Mouse (Mus musculus) forebrain, embryonic 10.5 days (tissue): ENCODE data around the gene Gpatch8. TPM values are rescaled to one million over a fixed set of nuclear protein-coding genes. Genes with fewer than 3 reads are reported as not detected.
A peak's percentile ranks its signal among the peaks of the same experiment; 100 is the strongest.

Source experiments
- DNase-seq: peaks from one replicate; pipeline ENCODE4 v3.0.0-alpha.2; 2017; ENCODE audit warnings: low spot score; ENCODE audit errors: extremely low spot score
- H3K27ac ChIP-seq: fragments of 300-500 bp; sonication (generic); 2 replicates; pipeline ENCODE4 v1.5.1; 2016; ENCODE audit warnings: mild to moderate bottlenecking
- H3K27me3 ChIP-seq: fragments of 300-500 bp; sonication (generic); 2 replicates; pipeline ENCODE4 v1.6.1; 2016; ENCODE audit warnings: mild to moderate bottlenecking; ENCODE audit not compliant: poor library complexity, severe bottlenecking
- H3K36me3 ChIP-seq: fragments of 300-500 bp; sonication (generic); replicated peaks from 2 replicates; pipeline ENCODE4 v1.6.1; 2016; ENCODE audit warnings: mild to moderate bottlenecking, moderate library complexity
- H3K4me1 ChIP-seq: fragments of 300-500 bp; sonication (generic); 2 replicates; pipeline ENCODE4 v1.6.1; 2016
- H3K4me3 ChIP-seq: fragments of 300-500 bp; sonication (generic); 2 replicates; pipeline ENCODE4 v1.5.1; 2016; ENCODE audit warnings: mild to moderate bottlenecking, moderate library complexity
- H3K9me3 ChIP-seq: fragments of 300-500 bp; sonication (generic); 2 replicates; pipeline ENCODE4 v1.6.1; 2016; ENCODE audit warnings: mild to moderate bottlenecking, moderate library complexity
- whole genome bisulfite sequencing: fragments of 180-500 bp; shearing (Covaris S2); methylation state at CpG from one replicate; pipeline ENCODE4 v1.1.7; 2016; 5-methylcytosine and 5-hydroxymethylcytosine counted together
- polyA plus RNA-seq: library from polyadenylated mRNA; unstranded; fragments of >200 nt; fragmentation: Nextera tagmentation; extraction: Ambion mirVana; gene quantifications from 2 replicates; pipeline ENCODE4 v1.2.1, GENCODE M21; 2016

Gpatch8 gene
- polyA plus RNA-seq, 1 experiment from 2014 or later: 58.7 TPM

DNA sequence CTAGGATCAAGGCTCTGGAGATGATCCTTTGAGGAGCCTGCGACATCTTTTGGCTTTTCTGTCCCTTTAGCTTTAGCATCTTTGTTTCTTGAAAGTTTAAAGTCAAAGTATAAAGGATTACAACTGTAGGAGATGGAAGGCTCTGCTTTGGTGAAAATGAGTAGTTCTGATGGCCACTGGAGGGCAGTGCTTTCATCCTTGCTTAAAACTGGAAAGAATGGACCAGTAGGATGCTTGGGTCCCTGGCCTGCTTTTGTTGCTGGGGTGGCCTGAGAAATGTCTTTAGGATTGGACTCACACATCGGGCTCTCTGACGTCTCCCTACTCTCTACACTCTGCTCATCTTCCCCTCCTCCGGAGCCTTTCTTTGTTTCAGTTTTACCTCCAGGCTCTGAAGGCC lies 75.3 kb downstream of the Gpatch8 start:
- no peak overlapping the region for H3K27ac ChIP-seq
- WGBS: 89% methylated on average over 4 of the region's 4 CpGs
- peaks cover 93% of the 10 kb centered on the region for H3K36me3 ChIP-seq
- H3K27me3 ChIP-seq: no peaks in the 10 kb centered on the region
- H3K4me1 ChIP-seq: no peaks in the 10 kb centered on the region
- no peaks in the 10 kb centered on the region for H3K9me3 ChIP-seq
- no peak overlapping the region for H3K4me3 ChIP-seq
- no peak for DNase-seq

DNA sequence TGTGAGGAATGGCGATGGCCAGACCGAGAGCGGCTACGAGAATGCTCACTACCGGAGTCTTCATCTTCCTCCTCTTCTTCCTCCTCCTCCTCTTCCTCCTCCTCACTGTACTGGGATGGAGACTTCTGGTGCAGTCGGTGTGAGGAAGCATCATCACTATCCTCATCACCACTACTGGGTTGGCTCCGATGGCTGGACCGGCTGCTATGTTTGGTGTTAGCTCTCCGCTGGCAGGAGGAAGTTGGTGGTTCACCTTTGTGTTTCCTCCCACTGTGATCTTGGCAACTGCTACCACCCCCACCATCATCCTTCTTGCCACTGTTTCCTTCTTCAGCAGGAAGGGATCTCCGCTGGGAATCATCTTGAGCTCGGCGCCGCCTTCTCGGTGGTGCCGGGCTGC lies 76.1 kb downstream of the Gpatch8 start:
- H3K9me3 ChIP-seq: no peaks in the 10 kb centered on the region
- no peaks in the 10 kb centered on the region for H3K27me3 ChIP-seq
- peaks cover 92% of the 10 kb centered on the region for H3K36me3 ChIP-seq
- H3K4me3 ChIP-seq: no peak overlapping the region
- H3K27ac ChIP-seq: no peak overlapping the region
- H3K4me1 ChIP-seq: no peaks in the 10 kb centered on the region
- DNase-seq: no peak
- 98% methylated on average over 15 of the region's 15 CpGs for WGBS

DNA sequence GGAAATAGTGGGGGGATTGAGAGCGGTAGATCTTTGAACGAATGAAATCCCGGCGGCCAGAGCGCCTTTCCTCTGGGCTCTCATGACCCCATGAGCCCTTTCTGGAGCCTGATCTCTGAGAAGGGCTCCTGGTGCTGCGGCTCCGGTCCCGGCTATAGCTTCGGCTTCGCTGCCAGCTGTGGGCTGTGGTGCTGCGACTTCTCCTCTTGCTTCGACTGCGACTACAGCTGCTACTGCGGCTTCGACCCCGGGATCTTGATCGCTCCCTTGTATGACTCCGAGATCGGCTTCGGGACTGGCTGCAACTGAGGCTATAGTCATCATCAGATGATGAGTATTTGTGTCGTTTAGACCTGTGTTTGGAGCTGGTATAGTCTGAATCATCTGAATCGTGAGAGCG lies 76.6 kb downstream of the Gpatch8 start:
- Histone ChIP-seq H3K36me3 (peaks cover 91% of the 10 kb centered on the region), H3K4me1 (no peaks in the 10 kb centered on the region), H3K9me3 (no peaks in the 10 kb centered on the region), H3K27me3 (no peaks in the 10 kb centered on the region), H3K27ac (no peak overlapping the region), H3K4me3 (no peak overlapping the region)
- WGBS: 94% methylated on average over 23 of the region's 23 CpGs
- no peak for DNase-seq

DNA sequence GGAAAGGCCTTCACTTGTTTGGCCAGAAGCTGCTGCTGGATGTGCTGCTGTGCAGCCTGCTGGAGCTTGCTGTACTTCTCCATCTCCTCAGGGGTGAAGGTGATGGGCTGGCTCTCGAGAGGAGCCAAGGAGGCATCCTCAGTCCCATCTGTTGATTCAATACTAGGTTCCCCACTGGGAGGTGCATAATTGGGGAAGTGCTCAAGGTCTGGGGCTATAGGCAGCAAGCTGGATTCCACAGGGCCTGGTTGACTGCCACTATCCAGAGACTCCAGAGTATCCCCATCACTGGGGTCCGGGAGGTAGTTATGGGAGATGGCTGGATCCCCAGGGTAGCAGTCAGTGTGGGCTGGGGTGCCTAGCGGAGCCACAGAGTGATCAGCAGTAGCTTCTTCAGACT lies 77.5 kb downstream of the Gpatch8 start:
- H3K36me3 ChIP-seq: peaks cover 93% of the 10 kb centered on the region

DNA sequence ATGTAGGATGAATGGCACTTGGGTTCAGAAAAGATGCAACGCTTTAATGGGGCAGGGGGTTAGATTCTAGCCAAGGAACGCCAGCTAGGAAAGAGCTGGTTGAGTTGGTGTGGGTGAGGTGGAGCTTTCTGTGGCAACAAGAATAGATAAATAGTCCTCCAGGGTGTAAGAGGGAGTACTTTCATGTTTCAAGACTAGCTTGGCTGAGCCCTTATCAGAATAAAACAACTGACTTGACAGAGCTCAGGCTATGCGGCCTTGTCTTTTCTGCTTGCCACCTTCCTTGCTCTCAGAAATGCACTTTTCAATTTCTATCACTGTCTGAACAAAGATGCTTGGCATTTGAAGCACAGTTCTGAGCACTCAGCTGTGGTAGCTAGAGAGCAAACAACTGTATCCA lies 81.2 kb downstream of the Gpatch8 start:
- no peak for DNase-seq
- Histone ChIP-seq H3K27me3 (peaks cover 1% of the 10 kb centered on the region; the same call in 1 of the 2 replicates), H3K4me3 (no peak overlapping the region), H3K9me3 (no peaks in the 10 kb centered on the region), H3K36me3 (peaks cover 59% of the 10 kb centered on the region), H3K27ac (no peak overlapping the region), H3K4me1 (no peaks in the 10 kb centered on the region)
- WGBS: 92% methylated on average over 3 of the region's 3 CpGs

More for the DNA sequence above, 77.5 kb downstream of the Gpatch8 start:
- H3K4me1 ChIP-seq: no peaks in the 10 kb centered on the region
- no peak overlapping the region for H3K4me3 ChIP-seq
- 88% methylated on average over 3 of the region's 3 CpGs for WGBS
- H3K27me3 ChIP-seq: no peaks in the 10 kb centered on the region
- no peaks in the 10 kb centered on the region for H3K9me3 ChIP-seq
- DNase-seq: no peak
- H3K27ac ChIP-seq: no peak overlapping the region

DNA sequence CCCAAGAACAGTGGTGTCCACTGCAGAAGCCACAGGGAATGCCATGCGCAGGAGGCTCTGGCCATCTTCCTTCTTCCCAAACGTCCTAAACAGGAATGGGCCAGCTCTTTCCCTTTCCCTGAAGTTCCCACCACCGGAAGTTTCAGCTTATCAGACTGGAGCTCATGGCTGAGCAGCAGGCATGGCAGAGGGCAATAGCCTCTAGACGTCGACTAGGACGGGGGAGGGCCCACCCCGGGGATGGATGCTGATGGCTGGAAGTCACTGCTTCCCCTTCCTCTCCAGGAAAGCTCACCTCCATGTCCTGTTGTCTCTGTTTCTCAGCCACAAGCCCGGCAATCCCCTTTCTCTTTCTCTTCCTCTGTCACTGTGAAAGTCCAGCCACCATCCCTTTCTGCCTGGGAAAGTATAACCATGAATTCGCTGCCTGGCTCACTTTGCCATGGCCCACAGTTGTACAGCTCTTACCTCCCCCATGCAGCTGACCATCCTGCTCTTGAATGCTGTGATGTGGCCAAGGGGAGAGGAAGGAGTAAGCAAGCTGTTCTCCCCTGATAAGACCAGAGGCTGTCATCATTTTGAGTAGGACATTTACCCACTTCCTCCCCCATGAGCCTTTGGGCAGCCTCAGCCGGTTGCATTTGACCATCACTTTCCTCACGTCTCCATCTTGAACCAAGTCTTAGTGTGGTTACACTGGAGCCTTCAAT lies 86.4 kb downstream of the Gpatch8 start, which contains the start of gene Itga2b:
Gene Itga2b (minus strand): TSS at position 475 of the 710 bp plus-strand sequence.
- DNase-seq: no peak
- WGBS: 71% methylated on average over 11 of the region's 11 CpGs
- Histone ChIP-seq H3K4me1 (peaks cover 29% of the 10 kb centered on the region), H3K27ac (0 out of 2 replicates have a peak within 1 kb of the TSS, but pooled peaks have one; percentile 20), H3K4me3 (peak within 1 kb of the TSS; percentile 1; the same call in 1 of the 2 replicates), H3K27me3 (peaks cover 51% of the 10 kb centered on the region), H3K9me3 (no peaks in the 10 kb centered on the region), H3K36me3 (peaks cover 12% of the 10 kb centered on the region)

DNA sequence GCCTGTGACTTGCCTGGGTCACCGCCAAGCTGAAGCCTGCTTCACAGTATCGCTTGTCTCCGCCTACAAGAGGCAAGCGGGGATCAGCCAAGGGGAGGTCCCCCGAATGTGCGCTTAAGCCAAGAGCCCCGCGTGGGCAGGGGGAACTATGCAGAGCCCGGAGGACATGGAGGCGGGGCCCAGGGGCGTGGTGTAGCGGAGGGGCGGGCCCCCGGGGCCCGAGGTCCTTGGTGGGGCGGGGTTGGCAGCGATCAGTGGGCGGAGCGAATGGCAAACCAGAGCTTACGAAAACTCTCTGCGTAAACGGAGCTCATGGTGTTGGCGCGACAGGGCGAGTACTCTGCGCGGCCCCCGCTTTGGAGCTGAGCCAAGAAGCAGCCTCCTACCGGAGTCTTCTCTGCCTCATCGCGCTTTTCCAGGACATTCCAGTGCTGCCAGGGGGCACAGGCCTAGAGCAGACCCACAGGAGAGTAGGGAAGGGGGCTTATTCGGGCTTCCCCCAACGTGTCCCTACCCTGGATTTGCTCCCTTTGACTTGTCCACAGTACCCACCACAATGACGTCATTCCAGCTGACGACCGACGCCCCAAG lies 89.1 kb downstream of the Gpatch8 start:
- no peaks in the 10 kb centered on the region for H3K36me3 ChIP-seq
- H3K4me3 ChIP-seq: peak overlapping the region; percentile 60
- H3K9me3 ChIP-seq: no peaks in the 10 kb centered on the region
- DNase-seq: peak; percentile 91
- H3K27me3 ChIP-seq: peaks cover 60% of the 10 kb centered on the region
- WGBS: under 1% methylated on average over 37 of the region's 37 CpGs
- H3K27ac ChIP-seq: peak overlapping the region; percentile 79
- peaks cover 29% of the 10 kb centered on the region for H3K4me1 ChIP-seq

DNA sequence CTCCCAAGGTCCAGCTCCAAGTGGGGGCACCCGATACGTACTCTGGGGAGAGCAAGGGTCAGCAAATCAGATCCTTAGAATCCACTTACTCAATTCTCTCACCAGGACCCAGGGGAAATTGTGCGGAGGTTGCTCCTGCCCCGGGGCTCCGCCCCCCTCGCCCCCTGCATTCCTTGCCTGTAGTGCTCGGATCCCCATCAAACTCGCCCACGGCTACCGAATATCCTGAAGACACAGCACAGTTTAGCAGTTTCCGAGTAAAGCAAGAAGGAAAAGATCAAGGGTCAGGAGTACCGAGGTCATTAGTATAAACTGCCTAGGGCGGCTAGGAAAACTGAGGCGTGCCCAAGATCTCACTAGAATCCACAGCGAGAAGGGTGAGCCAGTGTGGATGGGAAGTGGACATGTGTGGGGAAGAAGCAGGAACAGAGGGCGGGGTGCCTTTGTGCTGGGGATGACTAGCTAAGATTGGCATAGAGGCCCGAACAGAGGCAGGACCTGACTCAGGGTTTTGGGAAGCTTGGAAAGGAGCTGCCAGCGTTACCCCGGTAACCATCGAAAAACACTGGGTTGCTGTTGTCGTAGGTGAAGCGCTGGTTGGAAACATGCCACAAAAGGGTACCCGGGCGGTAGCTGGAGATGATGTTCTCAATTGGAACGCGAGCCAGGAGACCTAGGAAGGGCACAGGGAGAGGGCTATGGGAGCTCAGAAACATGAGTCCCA lies 90.3 kb downstream of the Gpatch8 start:
- 12% methylated on average over 26 of the region's 26 CpGs for WGBS
- DNase-seq: peak; percentile 62
- peaks cover 61% of the 10 kb centered on the region for H3K27me3 ChIP-seq
- H3K9me3 ChIP-seq: no peaks in the 10 kb centered on the region
- H3K4me1 ChIP-seq: peaks cover 29% of the 10 kb centered on the region
- no peaks in the 10 kb centered on the region for H3K36me3 ChIP-seq
- H3K4me3 ChIP-seq: peak overlapping the region; percentile 30
- H3K27ac ChIP-seq: no peak overlapping the region

DNA sequence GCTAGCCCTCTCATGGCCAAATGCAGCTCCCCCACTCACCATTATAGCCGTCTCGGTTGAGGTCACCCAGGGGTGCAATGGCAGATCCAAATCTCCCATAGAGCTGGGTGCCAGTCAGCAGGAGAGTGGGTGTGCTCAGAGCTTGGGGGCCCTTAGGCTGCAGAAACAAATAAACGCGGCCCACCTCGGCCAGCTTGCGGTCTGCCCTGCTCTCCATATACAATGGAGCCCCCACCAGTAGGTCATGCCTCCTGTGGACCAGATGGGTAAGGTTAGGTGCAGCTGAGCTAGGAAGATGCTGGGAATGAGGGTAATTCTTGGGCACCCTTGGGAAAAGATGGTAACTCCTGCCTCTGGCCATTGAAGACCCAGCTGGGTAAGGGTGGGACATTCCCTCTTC lies 91.3 kb downstream of the Gpatch8 start:
- H3K4me1 ChIP-seq: peaks cover 29% of the 10 kb centered on the region
- no peak overlapping the region for H3K27ac ChIP-seq
- no peaks in the 10 kb centered on the region for H3K36me3 ChIP-seq
- DNase-seq: no peak
- WGBS: 89% methylated on average over 6 of the region's 6 CpGs
- no peaks in the 10 kb centered on the region for H3K9me3 ChIP-seq
- H3K27me3 ChIP-seq: peaks cover 62% of the 10 kb centered on the region
- no peak overlapping the region for H3K4me3 ChIP-seq

DNA sequence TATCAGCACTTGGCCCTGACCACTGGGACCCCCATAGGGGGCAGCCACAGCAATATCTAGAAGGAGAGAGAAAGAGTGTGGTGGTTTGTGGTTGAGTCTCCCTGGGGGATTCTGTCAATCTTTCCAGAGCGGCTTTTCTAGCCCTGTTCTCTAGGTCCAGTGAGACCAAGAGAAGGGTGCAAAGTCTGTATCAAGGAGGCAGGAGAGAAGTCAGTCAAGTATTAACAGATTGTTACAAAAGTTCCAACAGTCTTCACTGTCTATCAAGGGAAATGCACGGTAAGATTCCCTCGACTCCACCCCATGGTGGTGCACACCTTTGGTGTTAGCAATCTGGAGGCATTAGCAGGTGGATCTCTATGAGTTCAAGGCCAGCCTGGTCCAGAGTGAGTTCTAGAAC lies 94.4 kb downstream of the Gpatch8 start:
- WGBS: 89% methylated on average over 3 of the region's 3 CpGs
- no peak overlapping the region for H3K27ac ChIP-seq

DNA sequence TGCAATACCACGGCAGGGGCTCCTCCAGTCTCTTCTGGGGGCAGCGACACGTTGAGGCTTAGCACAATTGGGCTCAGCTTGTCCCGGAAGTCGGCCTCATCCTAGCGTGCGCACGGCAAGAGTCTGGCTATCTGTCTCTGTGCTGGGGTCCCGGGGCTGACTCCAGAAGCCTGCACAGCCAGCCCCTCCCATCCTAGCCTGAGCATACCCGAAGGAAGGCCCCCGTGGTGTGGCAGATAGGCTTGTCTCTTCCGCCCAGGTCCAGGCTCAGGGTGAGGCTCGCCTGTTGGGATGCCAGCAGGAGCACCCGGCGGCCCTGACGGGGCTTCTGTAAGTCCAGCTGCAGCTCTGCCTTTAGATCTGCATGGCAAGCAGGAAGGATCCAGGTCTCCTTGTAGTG lies 95.7 kb downstream of the Gpatch8 start:
- Histone ChIP-seq H3K27ac (no peak overlapping the region), H3K4me1 (peaks cover 19% of the 10 kb centered on the region), H3K27me3 (peaks cover 48% of the 10 kb centered on the region), H3K9me3 (no peaks in the 10 kb centered on the region), H3K36me3 (no peaks in the 10 kb centered on the region), H3K4me3 (no peak overlapping the region)
- WGBS: 65% methylated on average over 16 of the region's 16 CpGs
- no peak for DNase-seq

More for the DNA sequence above, 94.4 kb downstream of the Gpatch8 start:
- no peaks in the 10 kb centered on the region for H3K36me3 ChIP-seq
- H3K4me1 ChIP-seq: peaks cover 19% of the 10 kb centered on the region
- DNase-seq: no peak
- H3K9me3 ChIP-seq: no peaks in the 10 kb centered on the region
- peaks cover 52% of the 10 kb centered on the region for H3K27me3 ChIP-seq
- H3K4me3 ChIP-seq: no peak overlapping the region

DNA sequence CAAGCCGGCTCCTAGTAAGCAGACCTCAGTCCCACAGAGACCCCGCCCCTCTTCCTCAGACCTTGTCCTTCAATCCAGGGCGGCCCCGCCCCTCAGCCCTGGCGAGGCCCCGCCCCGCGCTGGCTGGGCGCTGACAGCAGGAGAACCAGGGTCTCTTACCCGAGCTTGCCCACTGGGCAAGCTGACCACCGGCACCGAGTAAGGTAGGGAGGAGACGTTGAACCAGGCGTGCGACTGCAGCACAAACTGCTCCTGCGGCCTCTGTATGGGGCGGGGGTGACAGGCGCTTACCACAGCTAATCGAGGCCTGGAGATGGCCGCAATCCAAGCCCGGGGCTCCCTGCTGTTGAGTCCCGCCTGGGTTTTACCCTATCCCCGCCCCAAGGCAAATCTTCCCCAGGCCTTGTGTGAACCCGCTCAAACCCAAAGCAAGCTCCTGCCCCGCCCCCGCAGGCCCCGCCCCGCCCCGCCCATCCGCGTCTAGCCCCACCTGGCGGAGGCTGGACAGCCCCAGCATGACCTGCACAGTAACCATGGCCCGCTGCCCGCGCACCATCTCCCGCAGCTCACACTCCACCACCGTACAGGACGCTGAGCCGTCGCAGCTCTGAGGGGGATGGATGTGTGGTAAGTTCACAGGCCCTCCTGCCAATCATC lies 100.3 kb downstream of the Gpatch8 start:
- Histone ChIP-seq H3K36me3 (no peaks in the 10 kb centered on the region), H3K9me3 (no peaks in the 10 kb centered on the region), H3K27me3 (peaks cover 71% of the 10 kb centered on the region), H3K27ac (peak overlapping the region; percentile 54), H3K4me3 (peak overlapping the region; percentile 63), H3K4me1 (peaks cover 35% of the 10 kb centered on the region)
- peak; percentile 83 for DNase-seq
- WGBS: under 1% methylated on average over 38 of the region's 40 CpGs
